Mouse (Mus musculus) adrenal gland, adult (tissue): ENCODE data around the gene Cept1.

Experiments used
- DNase-seq, 2 experiments: peaks; one replicate each; pipeline ENCODE4 v3.0.0; 2022 to 2023; ENCODE audit warnings: low spot score in 1 of 2; ENCODE audit not compliant: inconsistent age in 2 of 2

Gene Cept1

DNA sequence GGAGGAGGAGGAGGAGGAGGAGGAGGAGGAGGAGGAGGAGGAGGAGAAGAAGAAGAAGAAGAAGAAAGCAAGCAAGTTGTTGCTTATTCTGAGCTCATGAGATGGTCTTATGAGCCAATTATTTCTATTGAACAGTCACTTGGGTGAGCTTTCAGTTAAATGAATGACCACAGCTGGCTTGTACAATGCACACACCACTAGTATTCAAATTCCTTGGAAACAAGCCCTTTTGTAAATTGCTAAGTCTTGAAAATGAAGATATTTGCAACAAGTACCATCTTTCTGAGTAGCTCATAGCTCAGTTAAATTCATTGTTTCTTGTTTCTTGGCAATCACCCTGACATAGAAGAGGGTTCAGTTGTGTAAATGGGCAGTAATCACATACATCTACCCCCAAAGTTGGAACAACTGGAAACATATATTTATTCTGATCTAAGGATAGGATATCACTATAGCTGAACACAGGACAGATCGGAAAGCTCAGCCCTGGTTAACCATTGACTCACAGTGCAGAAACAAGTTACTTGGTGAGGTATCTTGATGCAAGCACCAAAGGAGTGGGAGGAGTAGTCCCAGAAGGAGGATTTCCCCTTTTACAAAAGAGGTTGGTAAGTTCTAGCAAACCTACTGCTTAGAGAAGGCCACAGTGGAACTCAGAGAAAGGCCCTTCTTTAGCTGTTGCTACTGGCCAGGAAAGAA is 52.1 kb downstream of the Cept1 start:
- DNase-seq, result peak in 1 of 2 experiments; percentile 12

DNA sequence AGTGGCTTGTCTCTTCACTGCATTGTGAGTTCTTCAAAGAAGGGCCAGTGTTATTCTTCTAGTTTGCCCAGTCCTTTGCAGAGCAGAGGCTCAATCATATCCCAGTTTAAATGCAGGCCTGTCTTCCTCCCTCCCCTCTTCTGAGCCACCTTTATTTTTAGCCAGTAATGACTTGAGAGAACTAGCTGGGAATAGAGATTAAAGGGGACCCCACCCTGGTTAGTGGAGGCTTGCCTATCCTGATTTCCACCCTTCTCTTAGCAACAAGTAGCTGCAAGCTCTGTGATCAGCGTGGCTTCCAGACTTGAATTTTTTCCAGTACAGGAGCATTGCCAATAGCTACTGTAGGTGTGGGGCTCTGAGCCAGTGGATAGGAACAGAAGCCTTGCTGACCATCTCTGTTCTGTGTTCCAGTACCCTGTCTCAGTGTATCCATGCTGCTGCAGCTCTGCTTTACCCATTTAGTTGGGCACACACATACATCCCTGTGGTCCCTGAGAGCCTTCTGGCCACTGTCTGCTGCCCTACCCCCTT is 53.1 kb downstream of the Cept1 start:
- peak in 1 of 2 experiments; percentile 44 for DNase-seq

DNA sequence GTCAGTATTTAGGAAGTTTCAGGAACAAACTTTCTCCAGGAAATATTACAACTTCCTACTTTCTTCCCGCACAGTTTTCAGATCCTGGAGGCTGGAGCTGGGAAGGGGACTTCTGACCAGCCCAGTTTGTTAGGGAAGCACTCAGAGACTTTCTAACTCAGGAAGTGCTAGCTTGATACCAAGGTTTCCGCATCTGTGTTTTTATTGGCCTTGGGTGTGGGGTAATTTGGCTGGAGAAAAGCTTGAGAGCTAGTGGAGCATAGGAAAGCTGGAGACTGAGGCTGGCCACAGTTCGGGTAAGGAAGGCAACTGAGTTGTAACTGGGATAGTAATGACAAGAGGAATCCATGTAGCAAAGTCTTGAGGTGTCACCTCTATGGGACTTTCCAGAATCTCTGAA is 53.7 kb downstream of the Cept1 start:
- peak in 1 of 2 experiments; percentile 23 for DNase-seq

DNA sequence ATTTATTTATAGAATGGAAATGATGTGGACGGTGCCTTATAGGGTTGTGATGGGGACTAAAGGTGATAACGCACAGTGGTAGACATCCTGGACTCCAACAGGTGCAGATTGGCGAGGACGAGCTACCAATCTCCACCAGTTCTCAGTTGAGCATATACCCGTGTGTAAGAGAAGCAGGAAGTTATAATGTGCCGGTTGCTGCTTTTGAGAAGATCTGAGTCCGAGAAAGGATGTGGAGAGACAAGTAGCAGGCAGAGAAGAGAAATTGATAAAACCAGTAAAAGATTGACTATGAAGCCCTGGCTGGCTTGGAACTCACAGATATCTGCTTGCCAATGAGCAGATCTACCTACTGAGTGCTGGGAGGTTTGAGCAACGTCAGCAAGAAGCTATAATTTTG is 54.4 kb downstream of the Cept1 start:
- no peak for DNase-seq

DNA sequence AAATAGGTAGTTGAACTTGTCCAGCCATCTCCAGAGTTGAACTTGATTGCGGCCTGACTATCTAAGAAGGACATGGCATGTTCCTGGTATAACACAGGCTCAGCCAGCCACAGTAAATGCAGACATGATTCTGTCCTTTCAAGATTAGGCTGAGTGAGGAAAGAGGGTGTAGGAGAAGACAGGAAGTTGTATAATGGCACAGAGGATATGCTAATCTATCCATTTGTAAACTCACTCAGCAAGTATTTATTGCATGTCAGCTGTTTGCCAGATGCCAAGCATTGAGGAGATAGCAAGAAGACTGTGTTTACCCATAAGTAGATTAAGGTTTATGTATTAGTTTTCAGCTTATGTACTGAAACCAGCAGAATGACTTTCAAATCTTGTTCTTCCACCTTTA is 54.9 kb downstream of the Cept1 start:
- no peak for DNase-seq

DNA sequence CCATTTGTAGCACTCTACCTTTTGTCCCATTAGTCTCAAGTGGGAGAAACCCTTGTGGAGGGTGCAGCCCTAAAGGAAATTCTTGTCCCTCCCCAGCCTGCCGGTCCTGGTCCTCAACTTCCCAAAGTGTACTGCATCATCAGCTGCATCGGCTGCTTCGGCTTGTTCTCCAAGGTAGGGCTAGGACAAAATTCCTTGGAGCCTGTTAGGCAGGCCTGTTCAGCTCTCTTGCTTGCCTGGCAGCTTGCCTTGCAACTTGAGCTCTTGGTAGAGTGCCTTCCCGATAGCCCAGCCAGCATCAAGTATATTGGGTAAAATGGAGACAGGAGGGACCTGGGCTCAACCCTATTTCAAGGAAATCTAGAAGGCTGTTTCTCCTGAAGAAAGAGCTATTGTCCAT is 57.4 kb downstream of the Cept1 start:
- DNase-seq, result peak in 1 of 2 experiments; percentile 20

DNA sequence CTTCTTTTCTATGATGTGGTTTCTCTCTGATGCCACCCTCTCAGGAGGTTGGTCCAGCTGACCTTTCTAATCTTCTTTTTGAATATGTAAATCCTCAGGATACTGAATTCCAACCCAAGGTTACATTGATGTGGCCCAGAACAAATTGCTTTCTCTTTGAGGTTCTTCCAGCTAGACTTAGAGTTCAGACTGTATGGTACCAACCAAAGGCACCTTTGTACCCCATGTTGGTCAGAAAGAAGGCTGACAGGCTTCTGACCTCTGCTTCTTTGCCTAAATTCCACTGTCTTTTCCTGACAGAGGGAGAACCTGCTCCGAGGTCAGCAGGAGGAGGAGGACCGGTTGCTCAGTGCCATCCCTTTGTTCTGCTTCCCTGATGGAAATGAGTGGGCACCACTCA is 60.1 kb downstream of the Cept1 start:
- DNase-seq, result peak in 1 of 2 experiments; percentile 13

DNA sequence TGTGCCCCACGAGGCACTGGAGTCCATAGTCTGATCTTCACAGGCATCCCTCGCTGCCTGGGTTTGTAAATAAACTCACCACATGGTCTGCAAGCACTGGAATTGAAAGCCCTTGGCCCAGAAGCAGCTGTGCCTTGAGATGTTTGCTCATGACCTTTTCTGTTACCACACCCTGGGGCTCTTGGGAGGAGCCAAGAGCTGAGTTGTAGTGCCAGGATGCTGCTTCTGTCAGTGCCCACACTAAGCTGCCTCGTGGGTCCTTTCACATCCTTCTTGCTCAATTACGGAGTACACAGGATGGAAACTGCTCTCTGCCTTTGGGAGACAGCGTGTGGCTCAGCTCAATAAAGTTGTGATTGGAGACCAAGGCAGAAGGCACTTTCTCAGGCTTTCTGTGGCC is 61.8 kb downstream of the Cept1 start:
- peak in 1 of 2 experiments; percentile 65 for DNase-seq

DNA sequence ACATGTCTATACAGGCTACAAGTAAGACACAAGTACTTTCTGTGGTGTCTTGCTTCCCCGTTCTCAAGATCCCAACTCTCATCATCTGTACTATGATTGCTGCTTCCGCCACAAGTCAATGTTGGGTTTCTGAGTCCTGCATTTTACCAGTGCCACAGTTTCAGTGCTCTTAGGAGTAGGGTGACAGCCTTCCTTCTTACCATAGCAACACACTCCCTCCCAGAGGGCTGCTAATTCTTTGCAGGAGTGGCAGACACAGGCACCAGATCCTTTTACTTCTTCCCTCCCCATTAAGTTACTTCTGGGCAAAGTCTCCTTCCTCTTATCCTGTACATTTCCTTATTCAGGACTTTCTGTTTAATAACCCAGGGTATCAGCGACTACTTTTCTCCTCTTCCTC is 62.7 kb downstream of the Cept1 start:
- DNase-seq, result no peak

DNA sequence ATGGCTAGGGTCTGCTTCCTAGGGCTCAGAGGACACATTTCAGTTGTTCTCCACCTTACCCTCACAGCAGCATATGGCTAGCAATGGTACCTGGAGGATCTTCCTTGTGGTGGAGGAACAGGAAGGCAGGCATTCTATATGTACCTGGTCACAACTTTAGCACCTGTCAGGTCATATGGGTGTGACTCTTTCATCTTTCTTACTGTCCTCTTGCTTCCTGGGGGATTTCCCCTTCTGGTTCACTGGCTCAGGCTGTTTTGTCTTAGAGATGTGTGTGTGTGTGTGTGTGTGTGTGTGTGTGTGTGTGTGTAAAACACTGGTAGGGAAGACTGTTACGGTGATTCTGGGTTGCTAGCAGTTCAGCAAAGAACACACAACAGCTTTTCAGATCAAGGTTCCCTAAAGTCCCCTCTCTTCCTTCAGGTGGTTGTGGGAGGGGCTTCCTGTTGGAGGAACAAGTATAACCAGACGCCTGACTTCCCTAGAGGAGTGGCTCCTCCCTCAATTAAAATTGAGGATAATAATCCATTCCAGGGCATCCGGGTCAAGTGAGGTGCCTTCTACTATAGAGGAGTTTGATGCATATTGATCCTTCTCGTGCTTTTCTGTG is 63.7 kb downstream of the Cept1 start:
- DNase-seq, result no peak

DNA sequence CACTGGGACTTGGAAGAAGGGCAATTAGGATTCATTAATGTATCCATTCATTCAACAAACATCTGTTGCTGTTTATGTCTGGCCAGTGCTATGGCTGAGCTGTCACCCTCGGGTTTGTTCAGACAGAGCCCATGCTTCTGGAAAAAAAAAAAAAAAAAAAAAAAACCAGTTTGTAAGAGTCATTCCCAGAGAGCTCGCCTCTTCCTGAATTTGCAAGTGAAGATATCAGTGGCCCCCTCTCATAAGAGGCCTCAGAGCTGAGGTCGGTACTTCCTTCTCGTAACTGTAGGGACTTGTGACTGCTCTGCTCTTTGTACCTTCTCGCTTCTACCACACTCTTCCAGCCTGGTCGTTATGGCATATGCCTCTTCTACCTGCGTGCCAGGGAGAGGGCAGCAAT is 64.3 kb downstream of the Cept1 start:
- no peak for DNase-seq

DNA sequence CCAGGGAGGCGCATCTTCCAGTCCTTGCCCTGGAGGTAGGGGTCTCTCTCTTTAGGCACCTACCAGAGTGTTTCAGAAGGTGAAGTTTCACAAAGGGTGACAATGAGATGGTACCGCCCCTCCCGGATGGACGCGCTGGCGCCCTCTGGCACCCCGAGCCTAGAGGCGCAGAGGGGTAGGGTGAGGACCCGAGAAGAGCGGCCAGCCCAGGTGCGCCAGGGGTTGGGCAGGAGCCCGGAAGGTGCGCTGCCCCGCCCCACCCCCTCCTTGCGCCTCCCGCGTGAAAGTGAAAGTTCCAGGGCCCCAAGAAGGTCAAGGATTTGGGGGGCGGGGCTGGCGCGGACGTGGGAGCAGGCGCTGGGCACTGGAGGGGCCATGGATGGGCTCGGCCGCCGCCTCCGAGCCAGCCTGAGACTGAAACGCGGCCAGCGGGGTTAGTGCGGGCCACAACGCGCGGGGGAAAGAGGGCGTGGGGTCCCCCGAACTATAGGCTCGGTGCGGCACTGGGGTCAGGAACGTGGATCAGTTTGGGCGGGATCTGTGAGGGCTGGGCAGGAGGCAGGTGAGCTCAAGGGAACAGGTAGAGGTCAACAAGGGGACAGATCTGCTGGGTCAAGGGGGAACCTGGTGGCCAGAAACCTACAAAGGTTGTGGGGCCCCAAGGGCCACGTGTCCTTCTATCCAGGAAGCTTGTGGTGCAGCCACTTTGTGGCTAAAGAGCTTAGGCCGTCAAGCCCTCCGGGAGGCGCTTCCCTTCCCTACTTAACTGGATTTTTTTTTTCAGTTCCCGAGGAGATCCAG is 65.1 kb downstream of the Cept1 start, which contains the start of gene Dennd2d:
Gene Dennd2d, plus strand, starts transcription at position 125 of the 801 bp plus-strand sequence.
- peak; percentile 41 to 85 for DNase-seq

DNA sequence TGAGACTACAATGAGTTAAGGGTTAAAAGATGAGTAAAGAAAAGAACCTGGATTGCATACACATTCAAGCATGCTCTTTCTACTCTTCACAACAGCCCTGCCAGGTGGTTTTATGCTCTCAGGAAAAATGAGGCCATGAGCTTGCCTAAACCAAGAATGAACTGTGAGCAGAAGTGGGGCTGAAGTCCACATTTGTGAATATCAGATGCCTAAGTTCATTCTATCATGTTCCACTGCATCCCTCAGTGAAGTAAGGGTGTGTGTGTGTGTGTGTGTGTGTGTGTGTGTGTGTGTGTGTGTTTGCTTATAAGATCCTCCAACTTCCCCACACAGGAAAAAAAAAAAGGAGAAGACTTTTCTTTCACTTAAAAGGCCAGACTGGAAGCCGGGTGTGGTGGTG is 70.7 kb downstream of the Cept1 start:
- DNase-seq, result no peak

DNA sequence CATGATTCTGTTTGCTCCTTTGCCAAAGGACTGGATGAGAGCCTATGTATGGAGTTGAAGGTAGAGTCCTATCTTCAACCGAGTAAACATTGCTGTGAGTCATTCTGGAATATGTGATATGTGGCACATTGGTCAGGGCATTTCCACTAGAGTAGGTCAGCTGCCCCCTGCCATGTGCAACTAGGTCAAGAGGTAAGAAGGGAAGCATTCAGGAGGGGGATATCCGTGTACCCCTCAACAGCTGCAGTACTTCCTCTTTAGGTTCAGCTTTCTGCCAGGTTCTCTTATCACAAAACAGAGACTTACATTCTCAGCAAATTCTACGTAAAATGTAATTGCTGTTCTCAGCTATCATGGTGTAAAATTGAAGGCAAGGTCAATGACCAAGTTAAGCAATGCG is 73.4 kb downstream of the Cept1 start:
- DNase-seq, result no peak

DNA sequence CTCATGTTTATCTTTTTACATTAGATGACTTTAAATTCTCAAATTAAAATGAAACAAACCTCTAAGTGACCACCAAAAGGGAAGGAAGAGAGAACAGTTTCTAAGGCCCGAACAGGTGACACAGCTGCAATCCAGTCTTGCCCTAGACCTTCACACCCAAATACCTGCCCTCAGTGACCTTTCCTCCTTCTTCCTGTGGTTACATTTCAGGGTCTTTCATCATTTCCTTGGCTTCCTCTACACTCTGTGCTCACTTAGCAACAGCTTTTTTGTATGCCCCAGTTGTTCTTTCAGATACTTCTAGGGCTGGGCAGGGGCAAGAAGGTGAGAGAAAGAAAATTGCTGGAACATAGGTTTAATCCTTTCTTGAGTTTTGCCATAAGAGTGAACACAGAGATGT is 82.9 kb downstream of the Cept1 start:
- no peak for DNase-seq

DNA sequence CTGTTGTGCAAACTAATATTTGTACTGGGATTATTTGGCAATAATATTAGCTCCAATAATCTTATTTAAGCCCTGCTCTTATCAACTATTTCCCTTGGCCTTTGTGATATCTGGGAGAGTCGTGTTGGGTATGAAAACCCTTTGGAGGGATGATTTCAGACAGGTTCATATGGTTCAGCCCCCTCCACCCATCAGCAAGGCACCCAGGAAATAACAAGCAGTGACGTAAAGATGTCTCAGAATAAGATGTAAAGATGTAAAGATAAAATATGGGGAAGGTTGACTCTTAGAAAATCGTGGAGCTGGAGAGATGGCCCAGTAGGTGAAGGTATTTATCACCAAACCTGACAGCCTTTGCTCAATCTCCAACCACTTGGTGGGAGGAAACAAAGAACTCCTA is 85.1 kb downstream of the Cept1 start:
- DNase-seq, result no peak

DNA sequence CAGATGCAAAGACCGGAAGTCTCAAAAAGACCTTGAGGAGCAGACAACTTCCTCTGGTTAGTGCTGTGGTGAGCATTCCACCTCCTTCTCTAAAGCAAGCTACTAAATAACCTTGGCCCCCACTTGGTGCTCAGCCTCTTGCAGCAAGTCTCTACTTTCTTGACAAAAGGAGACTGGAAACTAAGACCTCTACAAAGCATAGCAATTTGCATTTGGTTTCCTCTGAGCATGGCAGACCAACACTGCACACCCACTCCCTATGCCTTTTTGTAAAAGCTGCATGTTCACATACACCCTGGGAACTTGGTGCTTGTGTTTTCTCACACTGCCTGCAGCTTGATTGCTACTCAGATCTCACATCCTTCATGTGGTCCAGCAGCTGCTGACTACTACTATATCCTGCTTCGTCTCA is 85.5 kb downstream of the Cept1 start:
- no peak for DNase-seq

DNA sequence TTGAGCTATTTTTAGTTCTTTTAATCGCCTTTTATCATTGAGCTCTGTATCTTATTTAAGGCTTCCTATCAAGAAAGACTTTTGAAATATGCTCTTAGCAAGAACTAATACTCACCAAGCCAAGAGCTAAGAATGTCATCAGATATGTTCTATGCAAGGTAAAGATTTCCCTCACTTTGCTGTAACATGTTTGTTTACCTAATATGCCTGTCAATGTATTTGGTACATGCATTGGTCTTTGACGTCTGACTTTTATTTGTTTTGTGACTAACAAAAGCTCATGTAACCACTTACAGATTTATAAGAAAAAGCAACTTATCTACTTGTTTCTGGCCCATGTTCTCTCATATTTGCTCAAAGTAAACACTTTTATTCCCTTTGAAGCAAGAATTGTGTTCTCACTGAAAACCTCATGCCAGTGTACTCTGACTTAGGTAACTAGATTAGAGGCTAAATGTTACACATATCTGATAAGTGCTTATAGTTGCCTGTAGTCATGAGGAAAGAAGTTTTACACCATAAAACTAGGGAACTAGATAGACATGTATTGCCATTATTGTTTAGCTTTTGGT is 90.2 kb downstream of the Cept1 start:
- DNase-seq, result no peak

DNA sequence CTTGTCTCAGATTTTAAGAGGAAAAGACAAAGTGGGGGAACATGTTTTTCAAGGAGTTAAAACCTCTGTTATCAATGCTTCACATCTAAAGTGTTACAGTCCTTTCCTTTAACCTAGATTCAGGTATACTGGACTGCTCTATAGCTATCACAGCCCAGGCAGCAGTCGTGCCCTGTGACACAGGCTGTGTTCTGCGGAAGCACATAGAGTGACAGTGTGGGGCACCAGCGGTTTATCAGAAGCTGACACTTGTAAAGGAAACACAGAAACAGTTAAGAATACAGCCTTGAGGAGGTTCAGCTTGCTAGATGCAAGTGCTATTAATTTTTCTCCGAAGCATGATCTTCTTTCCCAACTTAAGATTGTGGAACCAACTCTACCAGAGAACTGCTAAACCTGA is 95.0 kb downstream of the Cept1 start:
- no peak for DNase-seq
